ENCODE assay signal across 25 mouse cellular contexts in genomic region chr3:55250631-55251030, GRCm38 (mm10). TPM values are rescaled to one million over a fixed set of nuclear protein-coding genes. Genes with fewer than 3 reads are reported as not detected.
"Had no signal": no experiment of that assay in that cellular context is flagged by ENCODE, and none has a peak within 500 bp of the region (broad histone marks: within the 10 kb centered on the region; RNA-seq: fewer than 3 reads in every experiment).

No protein-coding gene starts in this region.

- H3K27me3 ChIP-seq: hindbrain, embryonic 12.5 days; intestine, embryonic 15.5 days; limb, embryonic 13.5 days; liver, embryonic 13.5 days had no signal

- H3K4me1 ChIP-seq: heart, embryonic 10.5 days; heart, embryonic 12.5 days; intestine, embryonic 15.5 days; liver, embryonic 13.5 days had no signal

- H3K9ac ChIP-seq: heart, embryonic 12.5 days; hindbrain, embryonic 12.5 days; hindbrain, embryonic 14.5 days; intestine, embryonic 15.5 days; limb, embryonic 13.5 days; liver, embryonic 13.5 days had no signal

- H3K36me3 ChIP-seq: heart, embryonic 10.5 days; heart, embryonic 12.5 days; intestine, embryonic 15.5 days; liver, embryonic 13.5 days had no signal

- DNase-seq: gastrocnemius, adult 2 months; gastrocnemius, postnatal 10 days; gastrocnemius, postnatal 25 days; heart, adult 18-20 months; heart, postnatal 10 days; heart, postnatal 4 days; kidney, adult 18-20 months; kidney, adult 8-10 months; kidney, postnatal 10 days; kidney, postnatal 25 days; kidney, postnatal 4 days; liver; liver, embryonic 13.5 days had no signal

- ATAC-seq: hindbrain, embryonic 16.5 days; inflammation-experienced regulatory T-cells, adult 6 months; intestine, embryonic 15.5 days; intestine, postnatal 0 days had no signal

- H3K4me2 ChIP-seq: heart, embryonic 12.5 days; hindbrain, embryonic 12.5 days; hindbrain, embryonic 14.5 days; intestine, embryonic 15.5 days; limb, embryonic 13.5 days; liver, embryonic 11.5 days; liver, embryonic 13.5 days had no signal

- H3K27ac ChIP-seq: gastrocnemius, adult 2 months; heart, embryonic 10.5 days; hindbrain, embryonic 10.5 days; hindbrain, embryonic 12.5 days; hindbrain, embryonic 14.5 days; intestine, embryonic 15.5 days; limb, embryonic 13.5 days; liver, embryonic 13.5 days had no signal

- H3K9me3 ChIP-seq: heart, embryonic 10.5 days; heart, embryonic 12.5 days; hindbrain, embryonic 12.5 days; intestine, embryonic 15.5 days; limb, embryonic 13.5 days; liver, embryonic 13.5 days had no signal

- H3K4me3 ChIP-seq: gastrocnemius, adult 2 months; heart, embryonic 10.5 days; heart, embryonic 12.5 days; hindbrain, embryonic 10.5 days; hindbrain, embryonic 12.5 days; intestine, embryonic 15.5 days; limb, embryonic 13.5 days; liver, embryonic 13.5 days had no signal

RNA-seq across cellular contexts. Expression of gene Dclk1, which starts 8.5 kb away (rescaled TPM):
- total RNA-seq: granulocyte monocyte progenitor cell, adult 5-6 weeks had no signal
